Mouse (Mus musculus) limb, embryonic 13.5 days (tissue): ENCODE data around the gene Flrt3. TPM values are rescaled to one million over a fixed set of nuclear protein-coding genes. Genes with fewer than 3 reads are reported as not detected.

ENCODE experiments used
- ATAC-seq: fragments of 200-750 bp; cut with Nextera tagmentation; 2 replicates; pipeline ENCODE4 v1.8.0; 2017; ENCODE audit warnings: low read depth, moderate number of reproducible peaks, moderate TSS enrichment; ENCODE audit not compliant: low FRiP score
- H3K27ac ChIP-seq: fragments of 300-500 bp; sonication (generic); 2 replicates; pipeline ENCODE4 v1.5.1; 2015; ENCODE audit warnings: inconsistent platforms, mild to moderate bottlenecking, moderate library complexity
- H3K27me3 ChIP-seq: fragments of 300-500 bp; sonication (generic); 2 replicates; pipeline ENCODE4 v1.6.1; 2015; ENCODE audit warnings: mild to moderate bottlenecking, inconsistent platforms
- H3K36me3 ChIP-seq: fragments of 300-500 bp; sonication (generic); 2 replicates; pipeline ENCODE4 v1.6.1; 2015; ENCODE audit warnings: inconsistent platforms, mild to moderate bottlenecking, moderate library complexity
- H3K4me1 ChIP-seq: fragments of 300-500 bp; sonication (generic); 2 replicates; pipeline ENCODE4 v1.6.1; 2015; ENCODE audit warnings: inconsistent platforms
- H3K4me2 ChIP-seq: fragments of 300-500 bp; sonication (generic); replicated peaks from 2 replicates; pipeline ENCODE4 v1.6.1; 2015; ENCODE audit warnings: inconsistent platforms, mild to moderate bottlenecking, moderate library complexity
- H3K4me3 ChIP-seq: fragments of 300-500 bp; sonication (generic); 2 replicates; pipeline ENCODE4 v1.5.1; 2015; ENCODE audit warnings: moderate library complexity, mild to moderate bottlenecking, inconsistent platforms
- H3K9ac ChIP-seq: fragments of 300-500 bp; sonication (generic); 2 replicates; pipeline ENCODE4 v1.6.1; 2015; ENCODE audit warnings: mild to moderate bottlenecking, inconsistent platforms
- H3K9me3 ChIP-seq: fragments of 300-500 bp; sonication (generic); 2 replicates; pipeline ENCODE4 v1.6.1; 2016; ENCODE audit warnings: inconsistent platforms
- WGBS: fragments of 180-500 bp; shearing (Covaris S2); methylation state at CpG from one replicate; pipeline ENCODE4 v1.1.7; 2015; 5-methylcytosine and 5-hydroxymethylcytosine counted together
- polyA plus RNA-seq: library from polyadenylated mRNA; unstranded; fragments of >200 nt; fragmentation: Nextera tagmentation; extraction: Ambion mirVana; gene quantifications from 2 replicates; pipeline ENCODE4 v1.2.1, GENCODE M21; 2015

Gene Flrt3
- polyA plus RNA-seq, 1 experiment from 2014 or later, result 55.5 TPM

- no peak for ATAC-seq
- no peaks in the 10 kb centered on the region for H3K9me3 ChIP-seq
- H3K27me3 ChIP-seq, result no peaks in the 10 kb centered on the region
- H3K4me2 ChIP-seq, result no peak overlapping the region
- 90% methylated on average over 2 of the region's 2 CpGs for WGBS
- H3K4me3 ChIP-seq, result no peak overlapping the region
- H3K36me3 ChIP-seq, result no peaks in the 10 kb centered on the region
- no peak overlapping the region for H3K27ac ChIP-seq
- no peaks in the 10 kb centered on the region for H3K4me1 ChIP-seq
- H3K9ac ChIP-seq, result no peak overlapping the region
These were observed 55.8 kb downstream of the Flrt3 start for GRCm38 (mm10) chr2:140615451-140615850.
